Comparison of ENCODE assay signal across 18 mouse cellular contexts in the genomic region with DNA sequence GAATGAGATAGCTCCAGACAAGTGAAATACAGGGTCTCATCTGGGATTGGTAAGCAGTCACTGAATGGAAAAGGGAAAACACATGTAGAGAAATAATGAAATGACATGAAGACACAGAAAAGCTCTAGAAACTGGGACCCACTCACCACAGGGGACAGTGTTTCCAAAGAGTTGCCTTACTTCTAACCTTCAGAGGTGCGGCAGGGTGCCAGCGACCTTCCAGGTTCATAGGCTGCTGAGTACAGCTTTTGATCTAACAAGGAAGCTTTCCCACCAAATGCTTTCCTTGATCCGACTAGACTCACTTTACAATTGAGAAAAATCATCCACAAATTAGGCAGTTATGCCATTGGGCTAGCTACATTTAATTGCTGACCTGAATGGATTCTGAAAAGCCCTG.
DNase-seq lines count a peak whose midpoint lies in the region; ATAC-seq and TF ChIP-seq lines count a peak whose summit lies in the region.
"Had no signal": no experiment of that assay in that cellular context is flagged by ENCODE, and none has a peak within 500 bp of the region (broad histone marks: within the 10 kb centered on the region; RNA-seq: fewer than 3 reads in every experiment).

No protein-coding gene starts in this region.

- H3K9ac ChIP-seq in forebrain, embryonic 16.5 days (replicated peaks; ENCODE audit: low read depth, low read length), result no peak overlapping the region
- H3K9ac ChIP-seq in forebrain, postnatal 0 days, result no peak overlapping the region
- no peak overlapping the region for H3K9ac ChIP-seq in neural tube, embryonic 13.5 days
- no peak overlapping the region for H3K9ac ChIP-seq in stomach, postnatal 0 days (ENCODE audit: low read length)
- H3K9ac ChIP-seq: embryonic facial prominence, embryonic 13.5 days; heart, embryonic 12.5 days had no signal

- H3K27ac ChIP-seq in forebrain, embryonic 16.5 days (ENCODE audit: low read length), result peak overlapping the region; percentile 9
- H3K27ac ChIP-seq in forebrain, postnatal 0 days (ENCODE audit: low read depth, low read length), result no peak overlapping the region
- H3K27ac ChIP-seq in neural tube, embryonic 13.5 days (replicated peaks), result peak overlapping the region; percentile 61
- H3K27ac ChIP-seq in stomach, postnatal 0 days (replicated peaks), result no peak overlapping the region
- H3K27ac ChIP-seq: embryonic facial prominence, embryonic 13.5 days; gastrocnemius, adult 2 months had no signal

- TF ChIP-seq CTCF in forebrain, postnatal 0 days (IDR thresholded peaks at IDR 0.05; ENCODE audit: low read depth), result no peak
- TF ChIP-seq CTCF in stomach, postnatal 0 days (IDR thresholded peaks at IDR 0.05; ENCODE audit: low read depth), result no peak

- DNase-seq in adrenal gland, adult 2 months, result peak; percentile 33
- no peak for DNase-seq in adrenal gland, adult 18-20 months (ENCODE audit: low spot score in 2 of 2)
- DNase-seq in forebrain, postnatal 0 days, result no peak
- no peak for DNase-seq in neural tube, embryonic 10.5 days (ENCODE audit: extremely low spot score, low spot score)
- no peak for DNase-seq in thymus, postnatal 10 days (ENCODE audit: low spot score in 2 of 2)
- DNase-seq in stomach, postnatal 0 days (ENCODE audit: low spot score), result no peak
- DNase-seq: cerebellum, adult 18-20 months; cerebellum, adult 9-11 months; cerebellum, postnatal 36 days; gastrocnemius, adult 2 months; gastrocnemius, postnatal 25 days had no signal

- H3K27me3 ChIP-seq in forebrain, embryonic 16.5 days (replicated peaks; ENCODE audit: control insufficient read depth, insufficient read depth, low read length), result no peaks in the 10 kb centered on the region
- no peaks in the 10 kb centered on the region for H3K27me3 ChIP-seq in forebrain, postnatal 0 days (ENCODE audit: insufficient read depth, low read length)
- no peaks in the 10 kb centered on the region for H3K27me3 ChIP-seq in neural tube, embryonic 13.5 days
- no peaks in the 10 kb centered on the region for H3K27me3 ChIP-seq in stomach, postnatal 0 days (ENCODE audit: control insufficient read depth, insufficient read depth, low read length)
- H3K27me3 ChIP-seq: embryonic facial prominence, embryonic 13.5 days; heart, embryonic 12.5 days had no signal

- ATAC-seq in forebrain, embryonic 16.5 days, result no peak
- ATAC-seq in forebrain, postnatal 0 days, result no peak
- no peak for ATAC-seq in neural tube, embryonic 13.5 days (ENCODE audit: low read depth)
- ATAC-seq in stomach, postnatal 0 days (ENCODE audit: low FRiP score, low TSS enrichment), result no peak
- ATAC-seq: hindbrain, embryonic 16.5 days; inflammation-experienced regulatory T-cells, adult 6 months; intestine, postnatal 0 days had no signal

- no peak overlapping the region for H3K4me2 ChIP-seq in forebrain, embryonic 16.5 days (ENCODE audit: low read length)
- H3K4me2 ChIP-seq in forebrain, postnatal 0 days (ENCODE audit: low read depth), result no peak overlapping the region
- no peak overlapping the region for H3K4me2 ChIP-seq in neural tube, embryonic 13.5 days
- no peak overlapping the region for H3K4me2 ChIP-seq in stomach, postnatal 0 days (replicated peaks; ENCODE audit: low read depth)
- H3K4me2 ChIP-seq: embryonic facial prominence, embryonic 13.5 days; heart, embryonic 12.5 days had no signal

- H3K4me3 ChIP-seq in forebrain, embryonic 16.5 days (replicated peaks; ENCODE audit: low read length), result no peak overlapping the region
- H3K4me3 ChIP-seq in forebrain, postnatal 0 days (ENCODE audit: low read depth, low read length), result no peak overlapping the region
- no peak overlapping the region for H3K4me3 ChIP-seq in neural tube, embryonic 13.5 days
- no peak overlapping the region for H3K4me3 ChIP-seq in stomach, postnatal 0 days (ENCODE audit: low read depth, low read length)
- H3K4me3 ChIP-seq: embryonic facial prominence, embryonic 13.5 days; gastrocnemius, adult 2 months; heart, embryonic 12.5 days had no signal

- H3K9me3 ChIP-seq in forebrain, embryonic 16.5 days (ENCODE audit: control insufficient read depth, low read length), result no peaks in the 10 kb centered on the region
- H3K9me3 ChIP-seq in forebrain, postnatal 0 days (ENCODE audit: low read length), result no peaks in the 10 kb centered on the region
- no peaks in the 10 kb centered on the region for H3K9me3 ChIP-seq in neural tube, embryonic 13.5 days
- H3K9me3 ChIP-seq in stomach, postnatal 0 days (ENCODE audit: control insufficient read depth, low read length), result no peaks in the 10 kb centered on the region

- no peak for TF ChIP-seq EP300 in stomach, postnatal 0 days (optimal IDR thresholded peaks at IDR 0.05)

- peaks cover 8% of the 10 kb centered on the region for H3K4me1 ChIP-seq in forebrain, embryonic 16.5 days (replicated peaks; ENCODE audit: control insufficient read depth, insufficient read depth, low read length)
- H3K4me1 ChIP-seq in forebrain, postnatal 0 days (ENCODE audit: insufficient read depth), result no peaks in the 10 kb centered on the region
- peaks cover 23% of the 10 kb centered on the region for H3K4me1 ChIP-seq in neural tube, embryonic 13.5 days (replicated peaks)
- H3K4me1 ChIP-seq in stomach, postnatal 0 days (replicated peaks; ENCODE audit: control insufficient read depth, insufficient read depth), result no peaks in the 10 kb centered on the region; the same call in 1 of the 2 replicates

- 90% methylated on average over 3 of the region's 3 CpGs for WGBS in forebrain, embryonic 16.5 days
- WGBS in forebrain, postnatal 0 days, result 84% methylated on average over 3 of the region's 3 CpGs
- 96% methylated on average over 3 of the region's 3 CpGs for WGBS in neural tube, embryonic 13.5 days
- WGBS in stomach, postnatal 0 days, result 97% methylated on average over 3 of the region's 3 CpGs

- no peaks in the 10 kb centered on the region for H3K36me3 ChIP-seq in forebrain, embryonic 16.5 days (ENCODE audit: control insufficient read depth, insufficient read depth)
- H3K36me3 ChIP-seq in forebrain, postnatal 0 days (ENCODE audit: insufficient read depth), result no peaks in the 10 kb centered on the region
- peaks cover 8% of the 10 kb centered on the region; the same call in 1 of the 2 replicates for H3K36me3 ChIP-seq in neural tube, embryonic 13.5 days
- H3K36me3 ChIP-seq in stomach, postnatal 0 days (ENCODE audit: control insufficient read depth, insufficient read depth, low read length), result peaks cover 3% of the 10 kb centered on the region; the same call in 1 of the 2 replicates

Comparison
In these comparisons a context has a peak if more than half of its experiments do, and no peak if none do; other contexts are left out.
1. H3K27ac ChIP-seq: peak in forebrain, embryonic 16.5 days (single experiment) and neural tube, embryonic 13.5 days (single experiment); none in forebrain, postnatal 0 days (single experiment) and stomach, postnatal 0 days (single experiment).